Mouse (Mus musculus): ENCODE results near the gene Alyref. TPM values are rescaled to one million over a fixed set of nuclear protein-coding genes. Genes with fewer than 3 reads are reported as not detected.
"Not testable (repeated sequence)": the region's sequence is repeated elsewhere in the genome, so short reads cannot be mapped to it uniquely, and the experiment has no call there.

The Alyref gene
- polyA plus RNA-seq, 1 experiment, result 22.1 TPM

DNA sequence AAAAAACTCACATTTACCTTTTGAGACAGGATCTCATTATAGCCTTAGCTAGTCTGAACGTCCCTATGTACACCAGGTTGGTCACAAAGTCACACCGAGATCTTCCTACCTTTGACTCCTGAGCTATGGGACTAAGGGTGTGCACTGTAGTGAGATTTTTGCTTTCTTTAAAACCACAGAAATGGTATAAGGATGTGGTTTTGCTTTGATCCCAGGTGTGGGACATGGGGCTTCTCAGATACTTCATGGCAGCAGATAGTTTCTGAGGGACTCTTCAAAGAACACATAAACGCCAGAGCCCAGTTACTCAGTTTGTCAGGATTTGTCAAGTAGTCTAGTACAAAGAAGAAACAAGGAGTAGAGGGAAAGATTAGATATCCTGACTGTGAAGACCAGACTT is 2.6 kb upstream of the Alyref start:
- TF ChIP-seq POLR2A (IDR thresholded peaks at IDR 0.05; ENCODE audit: low read depth, low read length) (no peak), CTCF (IDR thresholded peaks at IDR 0.05; ENCODE audit: extremely low read depth, insufficient read depth, insufficient read length, insufficient replicate concordance) (no peak)
- no peak for DNase-seq (ENCODE audit: low read depth in 1 of 2, low spot score in 2 of 2)
- no peaks in the 10 kb centered on the region for H3K27me3 ChIP-seq (ENCODE audit: control insufficient read depth, insufficient read depth, low read length)
- no peak overlapping the region for H3K27ac ChIP-seq (ENCODE audit: insufficient read depth, low read length)
- H3K36me3 ChIP-seq (ENCODE audit: control insufficient read depth, insufficient read depth, low read length), result peaks cover 17% of the 10 kb centered on the region
- H3K4me1 ChIP-seq (ENCODE audit: control insufficient read depth, insufficient read depth, insufficient read length), result peaks cover 17% of the 10 kb centered on the region
- no peak overlapping the region for H3K4me3 ChIP-seq (ENCODE audit: extremely low read depth, insufficient read depth, insufficient read length)
- 25% methylated on average over 3 of the region's 3 CpGs for WGBS

- Histone ChIP-seq H3K27me3 (ENCODE audit: control insufficient read depth, insufficient read depth, low read length) (no peaks in the 10 kb centered on the region), H3K27ac (ENCODE audit: insufficient read depth, low read length) (peak overlapping the region; percentile 84), H3K36me3 (ENCODE audit: control insufficient read depth, insufficient read depth, low read length) (peaks cover 24% of the 10 kb centered on the region), H3K4me3 (ENCODE audit: extremely low read depth, insufficient read depth, insufficient read length) (peak overlapping the region; percentile 84), H3K4me1 (ENCODE audit: control insufficient read depth, insufficient read depth, insufficient read length) (peaks cover 17% of the 10 kb centered on the region)
- WGBS, result 53% methylated on average over 17 of the region's 17 CpGs
- no peak for DNase-seq (ENCODE audit: low read depth in 1 of 2, low spot score in 2 of 2)
- TF ChIP-seq CTCF (IDR thresholded peaks at IDR 0.05; ENCODE audit: extremely low read depth, insufficient read depth, insufficient read length, insufficient replicate concordance) (no peak), POLR2A (IDR thresholded peaks at IDR 0.05; ENCODE audit: low read depth, low read length) (no peak)
Observed at GRCm38 (mm10) chr11:120598990-120599549, 905 bp upstream of the Alyref start.

GRCm38 (mm10) chr11:120597240-120598235 is 627 bp downstream of the Alyref start:
- TF ChIP-seq POLR2A (IDR thresholded peaks at IDR 0.05; ENCODE audit: low read depth, low read length), result no peak
- no peak for TF ChIP-seq CTCF (IDR thresholded peaks at IDR 0.05; ENCODE audit: extremely low read depth, insufficient read depth, insufficient read length, insufficient replicate concordance)
- 4% methylated on average over 97 of the region's 99 CpGs for WGBS
- DNase-seq (ENCODE audit: low read depth in 1 of 2, low spot score in 2 of 2), result no peak
- peaks cover 17% of the 10 kb centered on the region for H3K4me1 ChIP-seq (ENCODE audit: control insufficient read depth, insufficient read depth, insufficient read length)
- H3K27me3 ChIP-seq (ENCODE audit: control insufficient read depth, insufficient read depth, low read length), result no peaks in the 10 kb centered on the region
- H3K4me3 ChIP-seq (ENCODE audit: extremely low read depth, insufficient read depth, insufficient read length), result peak overlapping the region; percentile 84
- peaks cover 31% of the 10 kb centered on the region for H3K36me3 ChIP-seq (ENCODE audit: control insufficient read depth, insufficient read depth, low read length)
- peak overlapping the region; percentile 71 for H3K27ac ChIP-seq (ENCODE audit: insufficient read depth, low read length)

DNA sequence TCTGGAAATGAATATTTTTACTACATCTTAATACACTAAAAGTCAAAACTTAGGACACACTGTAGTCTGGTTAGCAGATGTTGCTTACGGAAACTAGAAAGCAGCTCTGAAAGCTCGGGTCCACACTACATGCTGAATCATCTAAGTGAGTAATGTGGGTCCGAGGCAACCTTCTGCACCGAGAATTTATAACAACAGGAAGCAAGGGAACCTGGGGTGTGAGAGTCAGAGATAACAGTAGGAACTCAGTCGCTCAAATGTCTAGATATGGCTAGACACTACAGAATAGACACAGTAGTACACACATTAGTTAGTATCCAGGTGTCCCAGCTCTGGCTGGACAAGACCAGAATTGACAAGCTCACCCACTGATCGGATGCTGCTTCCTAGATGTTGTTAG is 9.6 kb downstream of the Alyref start:
- Histone ChIP-seq H3K27me3 (ENCODE audit: control insufficient read depth, insufficient read depth, low read length) (no peaks in the 10 kb centered on the region), H3K4me1 (ENCODE audit: control insufficient read depth, insufficient read depth, insufficient read length) (no peaks in the 10 kb centered on the region), H3K27ac (ENCODE audit: insufficient read depth, low read length) (no peak overlapping the region), H3K4me3 (ENCODE audit: extremely low read depth, insufficient read depth, insufficient read length) (no peak overlapping the region), H3K36me3 (ENCODE audit: control insufficient read depth, insufficient read depth, low read length) (peaks cover 17% of the 10 kb centered on the region)
- DNase-seq (ENCODE audit: low read depth in 1 of 2, low spot score in 2 of 2), result no peak
- TF ChIP-seq POLR2A (IDR thresholded peaks at IDR 0.05; ENCODE audit: low read depth, low read length) (no peak), CTCF (IDR thresholded peaks at IDR 0.05; ENCODE audit: extremely low read depth, insufficient read depth, insufficient read length, insufficient replicate concordance) (no peak)
- WGBS, result 62% methylated on average over 6 of the region's 6 CpGs

- DNase-seq (ENCODE audit: low read depth in 1 of 2, low spot score in 2 of 2), result no peak
- Histone ChIP-seq H3K27ac (ENCODE audit: insufficient read depth, low read length) (no peak overlapping the region), H3K27me3 (ENCODE audit: control insufficient read depth, insufficient read depth, low read length) (no peaks in the 10 kb centered on the region), H3K4me1 (ENCODE audit: control insufficient read depth, insufficient read depth, insufficient read length) (peaks cover 17% of the 10 kb centered on the region; the same call in 1 of the 2 replicates), H3K4me3 (ENCODE audit: extremely low read depth, insufficient read depth, insufficient read length) (no peak overlapping the region), H3K36me3 (ENCODE audit: control insufficient read depth, insufficient read depth, low read length) (peaks cover 14% of the 10 kb centered on the region)
- whole genome bisulfite sequencing, result 95% methylated on average over 1 of the region's 1 CpGs
- TF ChIP-seq POLR2A (IDR thresholded peaks at IDR 0.05; ENCODE audit: low read depth, low read length), result no peak
- TF ChIP-seq CTCF (IDR thresholded peaks at IDR 0.05; ENCODE audit: extremely low read depth, insufficient read depth, insufficient read length, insufficient replicate concordance), result no peak
Observed at GRCm38 (mm10) chr11:120583937-120584336, 14.2 kb downstream of the Alyref start.

GRCm38 (mm10) chr11:120582982-120583293 is 15.2 kb downstream of the Alyref start:
- not testable (repeated sequence) for H3K4me3 ChIP-seq (ENCODE audit: extremely low read depth, insufficient read depth, insufficient read length); H3K27me3 ChIP-seq (ENCODE audit: control insufficient read depth, insufficient read depth, low read length); H3K27ac ChIP-seq (ENCODE audit: insufficient read depth, low read length); DNase-seq (ENCODE audit: low read depth in 1 of 2, low spot score in 2 of 2)
- peaks cover 20% of the 10 kb centered on the region for H3K36me3 ChIP-seq (ENCODE audit: control insufficient read depth, insufficient read depth, low read length)
- 91% methylated on average over 2 of the region's 2 CpGs for WGBS
- H3K4me1 ChIP-seq (ENCODE audit: control insufficient read depth, insufficient read depth, insufficient read length), result peaks cover 17% of the 10 kb centered on the region; the same call in 1 of the 2 replicates

Measured in spleen, adult 2 months (tissue).